Mouse (Mus musculus) liver, adult 2 months (tissue): ENCODE data around the gene Gm11027.

ENCODE experiments used
- CTCF ChIP-seq: fragments of 200-500 bp; IDR thresholded peaks from 2 replicates; pipeline ENCODE4 v1.5.1; 2011; ENCODE audit warnings: low read depth, low read length, control low read depth
- POLR2A ChIP-seq: fragments of 200-500 bp; IDR thresholded peaks from 2 replicates; pipeline ENCODE4 v1.6.1; 2011; ENCODE audit warnings: low read length, control low read depth; ENCODE audit not compliant: insufficient read depth; ENCODE audit errors: extremely low read depth

GRCm38 (mm10) chr12:116231612-116232011 lies 43.6 kb upstream of the Gm11027 start:
- TF ChIP-seq CTCF, result no peak
- no peak for TF ChIP-seq POLR2A
